15 mouse cellular contexts compared by ENCODE assay signal in the genomic region with DNA sequence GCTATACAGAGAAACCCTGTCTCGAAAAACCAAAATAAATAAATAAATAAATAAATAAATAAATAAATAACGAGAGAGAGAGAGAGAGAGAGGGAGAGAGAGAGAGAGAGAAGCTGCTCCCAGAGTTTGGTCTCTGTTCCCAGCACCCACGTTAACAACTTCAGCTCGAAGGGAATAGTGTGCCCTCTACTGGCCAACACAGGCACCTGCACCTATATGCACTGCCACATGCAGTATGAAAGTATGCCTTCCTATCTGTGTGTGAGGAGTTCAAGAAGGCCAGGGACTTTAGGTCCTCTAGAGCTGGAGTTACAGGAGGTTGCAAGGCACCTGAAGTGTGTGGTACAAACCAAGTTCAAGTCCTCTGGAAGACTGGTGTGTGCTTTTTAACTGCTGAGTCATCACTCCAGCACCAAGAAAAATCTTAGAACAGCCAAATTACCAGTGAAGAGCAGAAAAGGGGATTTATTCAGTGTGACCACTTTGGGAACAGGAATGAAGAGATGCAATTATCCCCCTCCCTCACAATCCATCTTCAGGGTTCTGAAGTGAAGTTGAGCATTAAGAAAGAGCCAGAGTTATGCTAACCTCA. TPM values are rescaled to one million over a fixed set of nuclear protein-coding genes. Genes with fewer than 3 reads are reported as not detected.
A peak's percentile ranks its signal among the peaks of the same experiment; 100 is the strongest.
DNase-seq lines count a peak whose midpoint lies in the region; ATAC-seq and TF ChIP-seq lines count a peak whose summit lies in the region.
"Had no signal": no experiment of that assay in that cellular context is flagged by ENCODE, and none has a peak within 500 bp of the region (broad histone marks: within the 10 kb centered on the region; RNA-seq: fewer than 3 reads in every experiment).

No protein-coding gene starts in this region.

- no peak overlapping the region for H3K4me2 ChIP-seq in lung, embryonic 14.5 days
- H3K4me2 ChIP-seq: embryonic facial prominence, embryonic 15.5 days; forebrain, embryonic 13.5 days; hindbrain, embryonic 15.5 days had no signal

- no peaks in the 10 kb centered on the region for H3K9me3 ChIP-seq in lung, embryonic 14.5 days (ENCODE audit: low read depth, low read length)
- no peaks in the 10 kb centered on the region for H3K9me3 ChIP-seq in ES-E14 (ENCODE audit: control insufficient read depth, insufficient read depth, low read depth, low read length)
- H3K9me3 ChIP-seq: embryonic facial prominence, embryonic 15.5 days; hindbrain, embryonic 15.5 days had no signal

- H3K4me3 ChIP-seq in kidney, adult 2 months (ENCODE audit: insufficient read depth, low read depth, low read length), result no peak overlapping the region
- no peak overlapping the region for H3K4me3 ChIP-seq in lung, embryonic 14.5 days (ENCODE audit: low read depth, low read length)
- H3K4me3 ChIP-seq in ES-E14 (ENCODE audit: insufficient read depth in 1 of 2, low read depth in 1 of 2, low read length in 2 of 2, poor library complexity in 1 of 2, severe bottlenecking in 1 of 2), result no peak overlapping the region
- H3K4me3 ChIP-seq in small intestine, adult 2 months (ENCODE audit: low read depth, low read length), result no peak overlapping the region
- H3K4me3 ChIP-seq: embryonic facial prominence, embryonic 15.5 days; forebrain, embryonic 13.5 days; hindbrain, embryonic 15.5 days had no signal

- no peak for ATAC-seq in lung, embryonic 14.5 days (ENCODE audit: insufficient read depth)
- ATAC-seq: forebrain, embryonic 13.5 days had no signal

- no peak for DNase-seq in kidney, adult 2 months
- DNase-seq in kidney, adult 9 months, result no peak
- no peak for DNase-seq in lung, embryonic 14.5 days
- DNase-seq in lung, adult 18-20 months, result no peak
- DNase-seq in ES-E14 (ENCODE audit: low read depth, low spot score), result no peak
- DNase-seq in thymus, postnatal 14 days, result no peak
- DNase-seq: adrenal gland, adult 2 months; cerebellum, adult 8-10 months; heart, adult 18-20 months; midbrain, embryonic 14.5 days had no signal

- WGBS in kidney, adult 2 months, result 92% methylated on average over 4 of the region's 4 CpGs
- WGBS in lung, embryonic 14.5 days, result 87% methylated on average over 4 of the region's 4 CpGs
- WGBS in small intestine, adult 2 months, result 94% methylated on average over 4 of the region's 4 CpGs

- TF ChIP-seq POLR2A in kidney, adult 2 months (IDR thresholded peaks at IDR 0.05; ENCODE audit: low read depth, low read length), result no peak
- TF ChIP-seq POLR2A in small intestine, adult 2 months (IDR thresholded peaks at IDR 0.05; ENCODE audit: low read depth, low read length), result no peak

- no peak overlapping the region for H3K9ac ChIP-seq in lung, embryonic 14.5 days
- H3K9ac ChIP-seq in ES-E14 (ENCODE audit: insufficient read depth, low read depth, low read length, poor library complexity, severe bottlenecking), result no peak overlapping the region
- H3K9ac ChIP-seq: embryonic facial prominence, embryonic 15.5 days; forebrain, embryonic 13.5 days; hindbrain, embryonic 15.5 days had no signal

- H3K36me3 ChIP-seq in kidney, adult 2 months (ENCODE audit: control insufficient read depth, insufficient read depth, low read length), result no peaks in the 10 kb centered on the region
- no peaks in the 10 kb centered on the region for H3K36me3 ChIP-seq in lung, embryonic 14.5 days (ENCODE audit: insufficient read depth)
- no peaks in the 10 kb centered on the region for H3K36me3 ChIP-seq in ES-E14 (ENCODE audit: control insufficient read depth, insufficient read depth, low read length, poor library complexity, severe bottlenecking)
- H3K36me3 ChIP-seq in small intestine, adult 2 months (ENCODE audit: control insufficient read depth, insufficient read depth, low read length), result no peaks in the 10 kb centered on the region
- H3K36me3 ChIP-seq: embryonic facial prominence, embryonic 15.5 days; hindbrain, embryonic 15.5 days had no signal

- peaks cover 7% of the 10 kb centered on the region for H3K4me1 ChIP-seq in kidney, adult 2 months (ENCODE audit: control insufficient read depth, insufficient read depth, low read length)
- no peaks in the 10 kb centered on the region for H3K4me1 ChIP-seq in lung, embryonic 14.5 days (ENCODE audit: insufficient read depth)
- H3K4me1 ChIP-seq in ES-E14 (ENCODE audit: control insufficient read depth in 2 of 2, insufficient read depth in 2 of 2, low read length in 2 of 2, poor library complexity in 1 of 2), result peaks cover 2% of the 10 kb centered on the region in 2 experiments; a peak in 1 of 4 replicates
- 0 out of 2 replicates have a peak, but pooled peaks cover 2% of the 10 kb centered on the region for H3K4me1 ChIP-seq in small intestine, adult 2 months (ENCODE audit: control insufficient read depth, insufficient read depth, insufficient read length, low read length)

- 0 out of 2 replicates have a peak, but pooled peaks have one; percentile 26 for TF ChIP-seq CTCF in kidney, adult 2 months (conservative IDR thresholded peaks at IDR 0.05; ENCODE audit: insufficient read depth, insufficient read length, low read depth, low read length)
- peak; percentile 36; the same call in 1 of the 2 replicates for TF ChIP-seq CTCF in lung, embryonic 14.5 days (IDR thresholded peaks at IDR 0.05; ENCODE audit: low read depth)
- peak; percentile 27; the same call in 1 of the 2 replicates for TF ChIP-seq CTCF in small intestine, adult 2 months (IDR thresholded peaks at IDR 0.05; ENCODE audit: extremely low read depth, insufficient read length, insufficient replicate concordance, low read depth, low read length)

- H3K27me3 ChIP-seq in kidney, adult 2 months (replicated peaks; ENCODE audit: control insufficient read depth, insufficient read depth, low read length), result no peaks in the 10 kb centered on the region
- H3K27me3 ChIP-seq in lung, embryonic 14.5 days (ENCODE audit: insufficient read depth, low read length), result peaks cover 24% of the 10 kb centered on the region
- peaks cover 14% of the 10 kb centered on the region for H3K27me3 ChIP-seq in small intestine, adult 2 months (ENCODE audit: control insufficient read depth, insufficient read depth, low read length)

- H3K27ac ChIP-seq in kidney, adult 2 months (ENCODE audit: insufficient read depth, low read depth, low read length), result peak overlapping the region; percentile 64
- H3K27ac ChIP-seq in lung, embryonic 14.5 days (ENCODE audit: low read depth), result no peak overlapping the region
- no peak overlapping the region for H3K27ac ChIP-seq in ES-E14 (ENCODE audit: insufficient read depth, low read depth, low read length, poor library complexity, severe bottlenecking)
- H3K27ac ChIP-seq in small intestine, adult 2 months (ENCODE audit: insufficient read depth, low read depth, low read length), result no peak overlapping the region
- H3K27ac ChIP-seq: embryonic facial prominence, embryonic 15.5 days; forebrain, embryonic 13.5 days; hindbrain, embryonic 15.5 days had no signal

- in situ Hi-C loops in ES-E14 (cut with MboI; ENCODE audit: low sequenced_read_pairs in 2 of 2, unreplicated experiment in 2 of 2), result no loop called here

TF ChIP-seq in ES-E14, 5 proteins besides CTCF, POLR2A, EP300 and RAD21:
- TF ChIP-seq ZC3H11A (IDR thresholded peaks at IDR 0.05; ENCODE audit: borderline replicate concordance, low read depth, low read length), result no peak
- TF ChIP-seq MAFK (IDR thresholded peaks at IDR 0.05; ENCODE audit: insufficient read depth, low read depth, low read length), result peak; percentile 94

RNA-seq across cellular contexts. Expression of a gene that starts 3.7 kb away (rescaled TPM):
- polyA plus RNA-seq in kidney, adult 2 months (2012; rRNA removed), result 53.5 and 56.0 TPM in 2 replicates
- 2.4 TPM in 2 replicates for polyA plus RNA-seq in lung, embryonic 14.5 days (2014; fragmentation: Nextera tagmentation; extraction: Ambion mirVana)
- 22.7 and 30.9 TPM in 2 replicates for total RNA-seq in ES-E14 (2012; rRNA removed)
- polyA plus RNA-seq in small intestine, adult 2 months (2012; rRNA removed), result 9.7 and 16.7 TPM in 2 replicates
- polyA plus RNA-seq: limb, embryonic 11.5 days had no signal
